Mouse (Mus musculus): ENCODE results near the gene Dcun1d2.

DNA sequence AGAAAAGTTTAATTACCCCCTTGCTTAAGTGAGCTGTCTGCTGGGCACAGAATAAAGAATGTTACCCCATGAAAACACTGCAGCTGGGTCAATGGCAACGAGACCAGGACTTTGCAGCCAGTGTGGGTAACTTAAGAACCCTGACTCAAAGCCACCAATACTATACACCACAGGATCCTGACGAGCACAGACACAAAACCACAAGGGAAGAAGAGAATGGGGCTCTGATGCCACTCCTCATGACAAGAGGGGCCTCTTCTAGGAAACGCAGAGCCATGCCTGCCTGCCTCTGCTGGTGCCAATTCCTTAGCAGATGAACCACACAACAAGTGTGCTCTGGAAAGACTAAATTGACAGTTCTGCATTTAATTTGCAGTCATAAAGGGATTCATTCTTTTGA, 24.6 kb downstream of the Dcun1d2 start:
- TF ChIP-seq POLR2A (IDR thresholded peaks at IDR 0.05; ENCODE audit: extremely low read depth, insufficient read depth, low read length) (no peak), CTCF (IDR thresholded peaks at IDR 0.05; ENCODE audit: low read depth, low read length) (no peak)
